Mouse (Mus musculus): ENCODE results near the gene Zfp941. TPM values are rescaled to one million over a fixed set of nuclear protein-coding genes. Genes with fewer than 3 reads are reported as not detected.
A peak's percentile ranks its signal among the peaks of the same experiment; 100 is the strongest.

Gene Zfp941
- polyA plus RNA-seq, 1 experiment from 2014 or later = 8.7 TPM

- 87% methylated on average over 9 of the region's 9 CpGs for WGBS
- Histone ChIP-seq H3K4me1 (peaks cover 20% of the 10 kb centered on the region), H3K9me3 (replicated peaks) (no peaks in the 10 kb centered on the region), H3K9ac (no peak overlapping the region), H3K4me3 (no peak overlapping the region), H3K4me2 (no peak overlapping the region), H3K27me3 (no peaks in the 10 kb centered on the region), H3K27ac (no peak overlapping the region), H3K36me3 (ENCODE audit: poor library complexity, severe bottlenecking) (peaks cover 41% of the 10 kb centered on the region)
- no peak for ATAC-seq
Observed at GRCm38 (mm10) chr7:140853386-140853785, 31.4 kb upstream of the Zfp941 start.

GRCm38 (mm10) chr7:140851916-140852315 lies 29.9 kb upstream of the Zfp941 start:
- Histone ChIP-seq H3K9me3 (replicated peaks) (no peaks in the 10 kb centered on the region), H3K4me3 (no peak overlapping the region), H3K27ac (no peak overlapping the region), H3K4me1 (peaks cover 15% of the 10 kb centered on the region), H3K9ac (no peak overlapping the region), H3K36me3 (ENCODE audit: poor library complexity, severe bottlenecking) (peaks cover 40% of the 10 kb centered on the region), H3K4me2 (no peak overlapping the region), H3K27me3 (no peaks in the 10 kb centered on the region)
- ATAC-seq = no peak
- WGBS = over 99% methylated on average over 4 of the region's 4 CpGs

- Histone ChIP-seq H3K4me3 (no peak overlapping the region), H3K4me1 (peaks cover 4% of the 10 kb centered on the region; the same call in 1 of the 2 replicates), H3K4me2 (no peak overlapping the region), H3K9me3 (replicated peaks) (no peaks in the 10 kb centered on the region), H3K9ac (no peak overlapping the region), H3K27me3 (peaks cover 10% of the 10 kb centered on the region), H3K36me3 (ENCODE audit: poor library complexity, severe bottlenecking) (peaks cover 27% of the 10 kb centered on the region), H3K27ac (no peak overlapping the region)
- 89% methylated on average over 10 of the region's 10 CpGs for WGBS
- ATAC-seq = no peak
Observed at GRCm38 (mm10) chr7:140848591-140848990, 26.6 kb upstream of the Zfp941 start.

GRCm38 (mm10) chr7:140847755-140848580 lies 26.0 kb upstream of the Zfp941 start, which contains the start of gene Odf3:
Gene Odf3 (plus strand): TSS chr7:140847805.
- ATAC-seq = no peak
- H3K9ac ChIP-seq = no peak within 1 kb of the TSS
- H3K4me3 ChIP-seq = no peak within 1 kb of the TSS
- H3K4me2 ChIP-seq = no peak within 1 kb of the TSS
- H3K9me3 ChIP-seq (replicated peaks) = no peaks in the 10 kb centered on the region
- H3K27me3 ChIP-seq = peaks cover 16% of the 10 kb centered on the region
- peaks cover 20% of the 10 kb centered on the region for H3K36me3 ChIP-seq (ENCODE audit: poor library complexity, severe bottlenecking)
- 67% methylated on average over 11 of the region's 11 CpGs for WGBS
- peaks cover 4% of the 10 kb centered on the region; the same call in 1 of the 2 replicates for H3K4me1 ChIP-seq
- no peak within 1 kb of the TSS for H3K27ac ChIP-seq

- 86% methylated on average over 10 of the region's 10 CpGs for WGBS
- Histone ChIP-seq H3K27ac (no peak overlapping the region), H3K4me3 (no peak overlapping the region), H3K4me2 (no peak overlapping the region), H3K36me3 (ENCODE audit: poor library complexity, severe bottlenecking) (peaks cover 7% of the 10 kb centered on the region), H3K9me3 (replicated peaks) (no peaks in the 10 kb centered on the region), H3K27me3 (peaks cover 27% of the 10 kb centered on the region), H3K4me1 (peaks cover 4% of the 10 kb centered on the region; the same call in 1 of the 2 replicates), H3K9ac (no peak overlapping the region)
- no peak for ATAC-seq
Observed at GRCm38 (mm10) chr7:140846676-140847075, 24.7 kb upstream of the Zfp941 start.

GRCm38 (mm10) chr7:140845683-140846082 lies 23.7 kb upstream of the Zfp941 start:
- no peak overlapping the region for H3K4me3 ChIP-seq
- no peak for ATAC-seq
- no peak overlapping the region for H3K27ac ChIP-seq
- no peak overlapping the region for H3K9ac ChIP-seq
- H3K9me3 ChIP-seq (replicated peaks) = no peaks in the 10 kb centered on the region
- H3K4me2 ChIP-seq = no peak overlapping the region
- H3K27me3 ChIP-seq = peaks cover 37% of the 10 kb centered on the region
- H3K36me3 ChIP-seq (ENCODE audit: poor library complexity, severe bottlenecking) = no peaks in the 10 kb centered on the region
- peaks cover 4% of the 10 kb centered on the region; the same call in 1 of the 2 replicates for H3K4me1 ChIP-seq
- 76% methylated on average over 4 of the region's 4 CpGs for WGBS

- WGBS = 26% methylated on average over 14 of the region's 14 CpGs
- Histone ChIP-seq H3K4me2 (no peak within 1 kb of the TSS), H3K27me3 (peaks cover 41% of the 10 kb centered on the region), H3K4me1 (peaks cover 4% of the 10 kb centered on the region; the same call in 1 of the 2 replicates), H3K9ac (no peak within 1 kb of the TSS), H3K4me3 (no peak within 1 kb of the TSS), H3K36me3 (ENCODE audit: poor library complexity, severe bottlenecking) (no peaks in the 10 kb centered on the region), H3K9me3 (replicated peaks) (no peaks in the 10 kb centered on the region), H3K27ac (no peak within 1 kb of the TSS)
- peak; percentile 91 for ATAC-seq
Observed at GRCm38 (mm10) chr7:140844905-140845665, 23.1 kb upstream of the Zfp941 start, which contains the start of gene Scgb1c1. Gene Scgb1c1 (plus strand): TSS chr7:140845547.

GRCm38 (mm10) chr7:140843806-140844205 lies 21.8 kb upstream of the Zfp941 start:
- ATAC-seq = no peak
- Histone ChIP-seq H3K4me3 (no peak overlapping the region), H3K27me3 (peaks cover 45% of the 10 kb centered on the region), H3K4me1 (peaks cover 4% of the 10 kb centered on the region; the same call in 1 of the 2 replicates), H3K4me2 (no peak overlapping the region), H3K9ac (no peak overlapping the region), H3K9me3 (replicated peaks) (no peaks in the 10 kb centered on the region), H3K36me3 (ENCODE audit: poor library complexity, severe bottlenecking) (no peaks in the 10 kb centered on the region), H3K27ac (no peak overlapping the region)
- WGBS = 80% methylated on average over 7 of the region's 7 CpGs

- Histone ChIP-seq H3K4me3 (no peak overlapping the region), H3K4me2 (no peak overlapping the region), H3K36me3 (ENCODE audit: poor library complexity, severe bottlenecking) (no peaks in the 10 kb centered on the region), H3K9ac (no peak overlapping the region), H3K4me1 (no peaks in the 10 kb centered on the region; the same call in 1 of the 2 replicates), H3K9me3 (replicated peaks) (no peaks in the 10 kb centered on the region), H3K27ac (no peak overlapping the region), H3K27me3 (peaks cover 44% of the 10 kb centered on the region)
- WGBS = 42% methylated on average over 19 of the region's 19 CpGs
- no peak for ATAC-seq
Observed at GRCm38 (mm10) chr7:140840750-140841735, 19.1 kb upstream of the Zfp941 start.

- Histone ChIP-seq H3K27ac (no peak overlapping the region), H3K4me3 (no peak overlapping the region), H3K9ac (no peak overlapping the region), H3K9me3 (replicated peaks) (no peaks in the 10 kb centered on the region), H3K4me2 (no peak overlapping the region), H3K4me1 (no peaks in the 10 kb centered on the region), H3K27me3 (peaks cover 40% of the 10 kb centered on the region), H3K36me3 (ENCODE audit: poor library complexity, severe bottlenecking) (no peaks in the 10 kb centered on the region)
- ATAC-seq = no peak
- 65% methylated on average over 5 of the region's 5 CpGs for whole genome bisulfite sequencing
Observed at GRCm38 (mm10) chr7:140839556-140839955, 17.6 kb upstream of the Zfp941 start.
